Mouse (Mus musculus) intestine, embryonic 15.5 days (tissue): ENCODE results near the gene Eloa. TPM values are rescaled to one million over a fixed set of nuclear protein-coding genes. Genes with fewer than 3 reads are reported as not detected.

ENCODE experiments used
- ATAC-seq: fragments of 200-750 bp; cut with Nextera tagmentation; 2 replicates; pipeline ENCODE4 v1.8.0; 2017; ENCODE audit warnings: moderate TSS enrichment, moderate library complexity
- H3K27ac ChIP-seq: fragments of 300-500 bp; sonication (generic); 2 replicates; pipeline ENCODE4 v1.5.1; 2015; ENCODE audit warnings: mild to moderate bottlenecking, inconsistent platforms
- H3K27me3 ChIP-seq: fragments of 300-500 bp; sonication (generic); replicated peaks from 2 replicates; pipeline ENCODE4 v1.6.1; 2015; ENCODE audit warnings: inconsistent platforms
- H3K36me3 ChIP-seq: fragments of 300-500 bp; sonication (generic); 2 replicates; pipeline ENCODE4 v1.6.1; 2015; ENCODE audit warnings: inconsistent platforms
- H3K4me1 ChIP-seq: fragments of 300-500 bp; sonication (generic); replicated peaks from 2 replicates; pipeline ENCODE4 v1.6.1; 2015; ENCODE audit warnings: inconsistent platforms
- H3K4me2 ChIP-seq: fragments of 300-500 bp; sonication (generic); replicated peaks from 2 replicates; pipeline ENCODE4 v1.6.1; 2015; ENCODE audit warnings: mild to moderate bottlenecking, inconsistent platforms
- H3K4me3 ChIP-seq: fragments of 300-500 bp; sonication (generic); replicated peaks from 2 replicates; pipeline ENCODE4 v1.5.1; 2015; ENCODE audit warnings: inconsistent platforms
- H3K9ac ChIP-seq: fragments of 300-500 bp; sonication (generic); 2 replicates; pipeline ENCODE4 v1.6.1; 2015; ENCODE audit warnings: inconsistent platforms
- H3K9me3 ChIP-seq: fragments of 300-500 bp; sonication (generic); 2 replicates; pipeline ENCODE4 v1.6.1; 2016; ENCODE audit warnings: inconsistent platforms
- WGBS: fragments of 180-500 bp; shearing (Covaris S2); methylation state at CpG from one replicate; pipeline ENCODE4 v1.1.7; 2015; 5-methylcytosine and 5-hydroxymethylcytosine counted together
- polyA plus RNA-seq: library from polyadenylated mRNA; unstranded; fragments of >200 nt; fragmentation: Nextera tagmentation; extraction: Ambion mirVana; gene quantifications from 2 replicates; pipeline ENCODE4 v1.2.1, GENCODE M21; 2015

Eloa gene
- polyA plus RNA-seq, 1 experiment from 2014 or later, result 34.4 TPM

- Histone ChIP-seq H3K9me3 (no peaks in the 10 kb centered on the region), H3K4me1 (peaks cover 27% of the 10 kb centered on the region), H3K4me2 (peak overlapping the region; percentile 88), H3K36me3 (peaks cover 42% of the 10 kb centered on the region), H3K4me3 (peak overlapping the region; percentile 94), H3K9ac (peak overlapping the region; percentile 95), H3K27ac (peak overlapping the region; percentile 74), H3K27me3 (no peaks in the 10 kb centered on the region)
- WGBS, result under 1% methylated on average over 35 of the region's 35 CpGs
- ATAC-seq, result peak; percentile 44
Measured at GRCm38 (mm10) chr4:135971805-135972555, 49.6 kb downstream of the Eloa start.

GRCm38 (mm10) chr4:135970585-135970984, 51.0 kb downstream of the Eloa start:
- H3K36me3 ChIP-seq, result peaks cover 38% of the 10 kb centered on the region
- no peaks in the 10 kb centered on the region for H3K27me3 ChIP-seq
- H3K9me3 ChIP-seq, result no peaks in the 10 kb centered on the region
- 87% methylated on average over 11 of the region's 11 CpGs for WGBS
- H3K4me2 ChIP-seq, result no peak overlapping the region
- H3K4me1 ChIP-seq, result peaks cover 27% of the 10 kb centered on the region
- H3K9ac ChIP-seq, result 0 out of 2 replicates have a peak overlapping the region, but pooled peaks have one; percentile 8
- no peak for ATAC-seq
- no peak overlapping the region for H3K4me3 ChIP-seq
- H3K27ac ChIP-seq, result no peak overlapping the region

DNA sequence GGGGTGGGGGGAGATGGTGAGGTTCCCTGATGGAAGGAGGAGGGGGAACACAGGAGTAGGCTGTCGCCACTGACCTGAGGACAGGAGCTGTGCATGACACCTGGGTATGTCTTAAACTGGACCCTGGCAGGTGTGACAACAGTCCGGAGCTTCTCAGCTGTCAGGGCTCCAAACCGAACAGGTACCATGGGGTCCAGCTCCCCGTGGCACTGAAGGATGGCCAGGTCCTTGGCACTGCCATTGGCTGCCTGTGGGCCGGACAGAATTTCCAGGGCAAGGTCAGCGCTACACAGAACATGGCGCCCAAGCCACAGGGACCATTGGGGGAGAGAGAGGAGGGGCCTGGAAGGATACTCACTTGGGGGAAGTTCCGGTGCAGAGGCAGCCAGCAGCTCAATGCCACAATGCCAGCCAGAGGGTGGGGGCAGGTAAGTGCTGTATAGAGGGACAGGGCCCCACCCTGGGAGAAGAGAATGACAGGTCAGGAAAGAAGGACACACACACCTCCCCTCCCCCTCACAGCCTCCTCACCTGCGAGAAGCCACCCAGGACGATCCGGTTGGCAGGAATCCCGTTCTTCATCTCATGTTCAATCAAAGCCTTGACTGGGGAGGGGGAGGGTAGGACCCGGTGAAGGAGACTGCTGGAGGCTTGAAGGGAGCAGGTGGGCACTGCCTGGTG, 52.4 kb downstream of the Eloa start:
- Histone ChIP-seq H3K27me3 (no peaks in the 10 kb centered on the region), H3K4me3 (no peak overlapping the region), H3K36me3 (peaks cover 33% of the 10 kb centered on the region), H3K4me1 (peaks cover 38% of the 10 kb centered on the region), H3K9me3 (no peaks in the 10 kb centered on the region), H3K27ac (no peak overlapping the region), H3K4me2 (no peak overlapping the region), H3K9ac (no peak overlapping the region)
- no peak for ATAC-seq
- WGBS, result 86% methylated on average over 13 of the region's 13 CpGs

- no peaks in the 10 kb centered on the region for H3K27me3 ChIP-seq
- 67% methylated on average over 19 of the region's 19 CpGs for WGBS
- H3K4me1 ChIP-seq, result peaks cover 35% of the 10 kb centered on the region
- no peak for ATAC-seq
- H3K9me3 ChIP-seq, result no peaks in the 10 kb centered on the region
- no peak overlapping the region for H3K27ac ChIP-seq
- no peak overlapping the region for H3K4me3 ChIP-seq
- peaks cover 33% of the 10 kb centered on the region for H3K36me3 ChIP-seq
- no peak overlapping the region for H3K9ac ChIP-seq
- H3K4me2 ChIP-seq, result no peak overlapping the region
Measured at GRCm38 (mm10) chr4:135968271-135968869, 53.2 kb downstream of the Eloa start.

- Histone ChIP-seq H3K27me3 (no peaks in the 10 kb centered on the region), H3K9ac (no peak overlapping the region), H3K4me3 (no peak overlapping the region), H3K9me3 (no peaks in the 10 kb centered on the region), H3K36me3 (peaks cover 33% of the 10 kb centered on the region), H3K4me2 (no peak overlapping the region), H3K27ac (no peak overlapping the region), H3K4me1 (peaks cover 31% of the 10 kb centered on the region)
- ATAC-seq, result no peak
- 90% methylated on average over 18 of the region's 18 CpGs for WGBS
Measured at GRCm38 (mm10) chr4:135967086-135967760, 54.3 kb downstream of the Eloa start.

- no peak for ATAC-seq
Measured at GRCm38 (mm10) chr4:135966283-135966682, 55.3 kb downstream of the Eloa start.

DNA sequence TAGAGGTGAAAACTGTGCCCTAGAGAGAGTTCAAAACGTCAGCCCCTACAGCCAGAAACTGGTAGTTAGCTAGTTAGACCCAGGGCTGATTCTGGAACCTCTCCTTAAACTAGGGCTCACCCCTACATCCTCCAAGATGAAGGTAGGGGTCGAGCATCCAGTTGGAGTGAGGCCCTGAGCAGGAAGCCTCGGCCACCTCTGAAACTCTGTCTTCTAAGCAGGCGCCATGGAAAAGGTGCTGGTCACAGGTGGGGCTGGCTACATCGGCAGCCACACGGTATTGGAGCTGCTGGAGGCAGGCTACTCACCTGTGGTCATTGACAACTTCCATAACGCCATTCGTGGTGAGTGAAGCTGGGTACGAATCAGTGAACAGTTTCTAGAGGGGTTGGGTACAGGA, 56.5 kb downstream of the Eloa start:
- H3K36me3 ChIP-seq, result peaks cover 37% of the 10 kb centered on the region
- no peaks in the 10 kb centered on the region for H3K27me3 ChIP-seq
- H3K4me2 ChIP-seq, result peak overlapping the region; percentile 90
- WGBS, result 83% methylated on average over 9 of the region's 9 CpGs
- H3K9me3 ChIP-seq, result no peaks in the 10 kb centered on the region
- ATAC-seq, result no peak
- peak overlapping the region; percentile 86 for H3K27ac ChIP-seq
- H3K4me1 ChIP-seq, result peaks cover 17% of the 10 kb centered on the region
- H3K9ac ChIP-seq, result peak overlapping the region; percentile 84; the same call in 1 of the 2 replicates
- peak overlapping the region; percentile 78; the same call in 1 of the 2 replicates for H3K4me3 ChIP-seq

More at GRCm38 (mm10) chr4:135966283-135966682, 55.3 kb downstream of the Eloa start:
- Histone ChIP-seq H3K4me3 (no peak overlapping the region), H3K4me2 (no peak overlapping the region), H3K27me3 (no peaks in the 10 kb centered on the region), H3K36me3 (peaks cover 37% of the 10 kb centered on the region), H3K9ac (no peak overlapping the region), H3K9me3 (no peaks in the 10 kb centered on the region), H3K27ac (no peak overlapping the region), H3K4me1 (peaks cover 25% of the 10 kb centered on the region)
- WGBS, result 92% methylated on average over 16 of the region's 16 CpGs

GRCm38 (mm10) chr4:135964426-135964825, 57.1 kb downstream of the Eloa start:
- Histone ChIP-seq H3K27ac (peak overlapping the region; percentile 86), H3K4me2 (peak overlapping the region; percentile 90), H3K4me3 (peak overlapping the region; percentile 78), H3K9ac (peak overlapping the region; percentile 84), H3K36me3 (peaks cover 36% of the 10 kb centered on the region), H3K27me3 (no peaks in the 10 kb centered on the region), H3K4me1 (peaks cover 17% of the 10 kb centered on the region), H3K9me3 (no peaks in the 10 kb centered on the region)
- peak; percentile 58 for ATAC-seq
- WGBS, result 3% methylated on average over 12 of the region's 12 CpGs

GRCm38 (mm10) chr4:135963457-135964193, 57.9 kb downstream of the Eloa start, which contains the start of gene Gale:
Gene Gale (plus strand): TSS chr4:135963727.
- Histone ChIP-seq H3K27me3 (no peaks in the 10 kb centered on the region), H3K9me3 (no peaks in the 10 kb centered on the region), H3K27ac (peak within 1 kb of the TSS; percentile 88), H3K4me3 (peak within 1 kb of the TSS; percentile 78), H3K4me1 (peaks cover 18% of the 10 kb centered on the region), H3K9ac (peak within 1 kb of the TSS; percentile 84), H3K36me3 (peaks cover 32% of the 10 kb centered on the region), H3K4me2 (peak within 1 kb of the TSS; percentile 90)
- WGBS, result under 1% methylated on average over 56 of the region's 56 CpGs
- peak; percentile 91 for ATAC-seq

- 7% methylated on average over 15 of the region's 15 CpGs for WGBS
- peak overlapping the region; percentile 78 for H3K4me3 ChIP-seq
- no peaks in the 10 kb centered on the region for H3K27me3 ChIP-seq
- peak overlapping the region; percentile 90 for H3K4me2 ChIP-seq
- H3K36me3 ChIP-seq, result peaks cover 26% of the 10 kb centered on the region
- peaks cover 20% of the 10 kb centered on the region for H3K4me1 ChIP-seq
- ATAC-seq, result 0 out of 2 replicates have a peak, but pooled peaks have one; percentile 1
- H3K9ac ChIP-seq, result peak overlapping the region; percentile 78
- no peaks in the 10 kb centered on the region for H3K9me3 ChIP-seq
- peak overlapping the region; percentile 88 for H3K27ac ChIP-seq
Measured at GRCm38 (mm10) chr4:135962946-135963345, 58.6 kb downstream of the Eloa start.

DNA sequence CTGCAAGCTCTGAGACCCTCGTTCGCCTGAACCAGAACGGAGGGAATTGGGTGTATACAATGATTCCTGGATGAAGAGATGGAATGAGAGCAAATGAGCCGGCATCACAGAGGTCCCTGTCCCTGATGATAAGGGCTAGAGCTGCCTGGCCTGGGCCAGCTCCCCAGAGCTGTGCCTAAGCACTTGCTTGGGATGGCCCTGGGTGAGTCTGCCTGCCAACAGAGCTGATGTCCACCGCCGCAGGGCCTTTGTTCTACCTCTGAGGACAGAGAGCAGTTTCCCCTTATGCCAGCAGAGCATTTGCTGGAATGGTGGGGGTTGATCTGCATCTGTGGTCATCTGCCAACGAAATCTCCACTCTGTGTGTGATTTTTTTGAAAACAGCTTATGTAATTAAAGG, 59.4 kb downstream of the Eloa start:
- 89% methylated on average over 7 of the region's 7 CpGs for WGBS
- peaks cover 20% of the 10 kb centered on the region for H3K4me1 ChIP-seq
- no peak overlapping the region for H3K4me3 ChIP-seq
- no peak for ATAC-seq
- no peak overlapping the region for H3K4me2 ChIP-seq
- no peak overlapping the region for H3K9ac ChIP-seq
- no peaks in the 10 kb centered on the region for H3K9me3 ChIP-seq
- H3K27me3 ChIP-seq, result no peaks in the 10 kb centered on the region
- H3K36me3 ChIP-seq, result peaks cover 19% of the 10 kb centered on the region
- H3K27ac ChIP-seq, result no peak overlapping the region
